Mouse (Mus musculus) erythroblast, embryonic 14.5 days (primary cell): ENCODE measurements at regions not wholly inside any gene's neighbourhood (a gene's known extent, or its start where the extent isn't known, plus 50 kb on each side); places are given as distances from the start of the nearest gene placed in this dataset.

ENCODE experiments used
- H3K27me3 ChIP-seq: 2 replicates; pipeline ENCODE4 v1.6.1; 2012; ENCODE audit warnings: inconsistent platforms; ENCODE audit not compliant: control insufficient read depth
- H3K36me3 ChIP-seq: 2 replicates; pipeline ENCODE4 v1.6.1; 2012; ENCODE audit warnings: mild to moderate bottlenecking, inconsistent platforms; ENCODE audit not compliant: control insufficient read depth
- H3K4me1 ChIP-seq: 2 replicates; pipeline ENCODE4 v1.6.1; 2012; ENCODE audit warnings: inconsistent platforms; ENCODE audit not compliant: control insufficient read depth
- H3K4me3 ChIP-seq: replicated peaks from 2 replicates; pipeline ENCODE3; 2012; ENCODE audit warnings: moderate library complexity, mild to moderate bottlenecking, inconsistent platforms
- H3K9me3 ChIP-seq: 2 replicates; pipeline ENCODE4 v1.6.1; 2012; ENCODE audit warnings: low read length, inconsistent platforms, mixed read lengths; ENCODE audit not compliant: control insufficient read depth
- GATA1 ChIP-seq: IDR thresholded peaks from 2 replicates; pipeline ENCODE4 v1.6.1; 2012; ENCODE audit warnings: low read length, inconsistent platforms, mixed read lengths
- TAL1 ChIP-seq: IDR thresholded peaks from 3 replicates; pipeline ENCODE4 v1.6.1; 2012; ENCODE audit warnings: low read length, inconsistent platforms, mixed read lengths

DNA sequence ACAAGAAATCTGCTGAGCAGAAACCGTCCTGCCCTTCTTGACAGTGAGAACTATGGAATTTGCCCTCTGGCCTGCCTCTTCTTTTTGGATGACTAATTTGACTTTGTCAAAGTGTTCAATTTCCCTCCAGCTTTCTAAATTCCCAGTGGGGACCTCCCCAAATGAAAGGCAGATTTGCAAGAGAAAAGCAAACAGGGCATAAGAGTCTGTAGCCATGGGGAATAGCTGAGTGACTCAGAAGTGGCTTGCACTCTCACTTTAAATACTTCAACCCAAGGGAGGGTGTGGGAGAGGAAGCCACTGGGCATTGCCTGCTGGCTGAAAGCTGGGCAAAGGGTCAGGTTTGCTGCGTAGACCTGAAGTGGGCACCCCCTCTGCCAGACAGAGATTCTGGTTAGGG lies 220.7 kb upstream of the Prok2 start:
- TF ChIP-seq TAL1: no peak
- TF ChIP-seq GATA1: no peak
- H3K4me3 ChIP-seq: no peak overlapping the region
- no peaks in the 10 kb centered on the region for H3K36me3 ChIP-seq

DNA sequence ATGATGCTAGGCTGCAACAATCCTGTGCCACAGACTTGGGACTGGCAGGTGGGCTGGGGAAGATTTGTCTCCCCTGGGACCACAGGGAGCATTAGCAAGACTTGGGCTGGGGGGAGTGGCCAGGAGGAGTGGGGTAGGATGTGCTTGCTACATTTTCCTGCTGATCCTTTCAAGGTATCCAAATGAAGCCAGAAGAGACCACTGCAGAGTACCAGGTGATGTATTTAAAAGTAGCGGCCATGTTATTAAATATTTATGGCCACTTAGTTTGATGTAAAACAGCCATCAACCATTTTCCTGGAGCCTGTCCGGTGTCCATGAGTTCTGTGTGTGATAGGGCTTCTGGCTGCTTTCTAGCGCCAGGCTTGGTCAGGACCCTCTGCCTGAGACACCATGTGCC lies 220.3 kb upstream of the Prok2 start:
- no peaks in the 10 kb centered on the region for H3K4me1 ChIP-seq
- H3K9me3 ChIP-seq: peaks cover 5% of the 10 kb centered on the region
- TF ChIP-seq TAL1 (no peak), GATA1 (no peak)
- H3K36me3 ChIP-seq: no peaks in the 10 kb centered on the region
- H3K27me3 ChIP-seq: no peaks in the 10 kb centered on the region
- no peak overlapping the region for H3K4me3 ChIP-seq

More for the DNA sequence above, 220.7 kb upstream of the Prok2 start:
- H3K4me1 ChIP-seq: no peaks in the 10 kb centered on the region
- peaks cover 5% of the 10 kb centered on the region for H3K9me3 ChIP-seq
- no peaks in the 10 kb centered on the region for H3K27me3 ChIP-seq

DNA sequence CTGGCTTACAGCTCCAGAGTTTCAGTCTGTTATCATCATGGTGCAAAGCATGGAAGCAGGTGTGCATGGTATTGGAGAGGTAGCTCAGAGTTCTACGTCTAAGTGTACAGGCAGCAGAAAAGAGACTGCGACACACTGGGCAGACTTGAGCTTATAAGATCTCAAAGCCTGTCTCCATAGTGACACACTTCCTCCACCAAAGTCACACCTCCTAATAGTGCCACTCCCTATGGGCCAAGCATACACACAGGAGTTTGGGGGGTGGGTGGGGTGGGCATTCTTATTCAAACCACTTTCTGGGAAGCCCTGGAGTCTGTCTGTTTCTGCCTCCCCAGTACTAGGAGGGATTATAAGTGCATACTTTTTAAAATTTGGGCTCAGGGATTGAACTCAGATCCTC lies 219.5 kb upstream of the Prok2 start:
- Histone ChIP-seq H3K9me3 (peaks cover 5% of the 10 kb centered on the region), H3K36me3 (no peaks in the 10 kb centered on the region), H3K27me3 (no peaks in the 10 kb centered on the region), H3K4me1 (no peaks in the 10 kb centered on the region), H3K4me3 (no peak overlapping the region)
- TF ChIP-seq GATA1: no peak
- TF ChIP-seq TAL1: no peak

DNA sequence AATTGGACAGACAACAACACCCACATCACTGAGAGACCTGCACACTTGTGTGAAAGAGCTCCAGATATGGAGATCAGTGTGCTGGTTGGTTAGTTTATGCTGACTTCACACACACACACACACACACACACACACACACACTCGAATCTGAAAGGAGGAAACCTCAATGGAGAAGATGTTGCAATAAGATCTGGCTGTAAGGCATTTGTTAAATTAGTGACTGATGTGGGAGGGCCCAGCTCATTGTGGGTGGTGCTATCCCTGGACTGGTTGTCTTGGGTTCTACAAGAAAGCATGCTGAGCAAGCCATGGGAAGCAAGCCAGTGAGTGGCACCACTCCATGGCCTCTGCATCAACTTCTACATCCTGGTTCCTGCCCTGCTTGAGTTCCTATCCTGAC lies 216.8 kb upstream of the Prok2 start:
- Histone ChIP-seq H3K36me3 (no peaks in the 10 kb centered on the region), H3K4me1 (no peaks in the 10 kb centered on the region), H3K9me3 (no peaks in the 10 kb centered on the region), H3K27me3 (no peaks in the 10 kb centered on the region), H3K4me3 (no peak overlapping the region)
- TF ChIP-seq TAL1 (no peak), GATA1 (no peak)

DNA sequence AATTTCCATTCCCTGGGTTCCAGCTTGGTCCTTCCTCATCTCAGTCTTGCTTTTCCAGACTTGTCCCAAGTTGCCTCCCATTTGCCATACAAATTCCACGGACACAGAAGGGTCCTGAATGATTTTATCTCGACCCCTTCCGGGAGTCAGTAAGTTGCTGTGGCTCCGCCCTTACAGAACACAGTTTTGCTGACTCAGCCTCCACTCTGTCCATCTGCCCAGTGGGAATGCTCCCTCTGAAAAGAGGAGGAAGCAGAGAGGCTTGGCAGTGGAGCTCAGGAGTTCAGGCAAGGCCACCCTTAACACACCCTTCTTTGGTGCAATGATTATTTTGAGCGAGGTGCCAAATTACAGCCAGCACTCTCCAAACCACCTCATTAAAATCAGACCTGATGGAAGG lies 213.9 kb upstream of the Prok2 start:
- TF ChIP-seq GATA1 (no peak), TAL1 (no peak)

DNA sequence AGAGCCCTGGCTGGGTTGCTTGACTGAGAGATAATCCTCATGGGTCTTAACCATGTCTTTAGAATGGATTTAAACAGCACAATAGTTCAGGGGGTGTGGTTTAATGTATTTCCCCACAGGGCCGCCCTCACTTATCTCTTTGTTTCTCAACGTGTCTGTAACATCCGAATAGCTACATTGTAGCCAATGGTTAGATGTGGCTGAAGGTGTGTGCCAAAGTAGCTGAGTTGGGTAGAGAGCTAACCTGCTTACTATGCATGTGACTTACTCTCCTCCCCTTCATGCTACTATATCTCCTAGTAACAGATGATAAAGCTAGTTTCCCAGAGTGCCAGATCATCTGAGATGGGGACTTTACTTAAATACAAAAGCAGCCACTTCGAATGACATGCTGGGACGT lies 213.2 kb upstream of the Prok2 start:
- Histone ChIP-seq H3K4me1 (no peaks in the 10 kb centered on the region), H3K4me3 (no peak overlapping the region), H3K27me3 (no peaks in the 10 kb centered on the region), H3K36me3 (no peaks in the 10 kb centered on the region), H3K9me3 (no peaks in the 10 kb centered on the region)
- TF ChIP-seq GATA1 (no peak), TAL1 (no peak)

More for the DNA sequence above, 213.9 kb upstream of the Prok2 start:
- no peaks in the 10 kb centered on the region for H3K4me1 ChIP-seq
- H3K27me3 ChIP-seq: no peaks in the 10 kb centered on the region
- H3K36me3 ChIP-seq: no peaks in the 10 kb centered on the region
- H3K4me3 ChIP-seq: no peak overlapping the region
- H3K9me3 ChIP-seq: no peaks in the 10 kb centered on the region

DNA sequence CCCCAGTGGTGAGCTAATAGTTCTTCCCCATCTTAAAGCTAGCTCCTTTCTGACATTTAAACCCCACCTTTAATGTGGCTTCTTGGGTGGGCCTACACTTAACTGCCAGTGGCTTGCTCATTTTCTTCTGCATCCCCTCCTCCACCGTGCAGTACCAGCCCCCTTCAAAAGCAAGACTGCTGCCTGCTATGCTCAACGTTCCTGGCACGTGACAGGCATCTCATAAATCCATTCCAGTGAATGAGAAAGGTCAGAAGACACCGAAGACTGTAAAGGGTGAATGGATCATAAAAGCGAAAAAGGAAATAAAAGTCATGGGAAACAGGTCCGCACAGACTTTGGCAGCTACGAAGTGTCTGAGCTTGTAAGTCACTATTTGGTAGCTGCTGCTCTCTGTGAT lies 212.8 kb upstream of the Prok2 start:
- no peaks in the 10 kb centered on the region for H3K27me3 ChIP-seq
- H3K36me3 ChIP-seq: no peaks in the 10 kb centered on the region
- TF ChIP-seq TAL1 (no peak), GATA1 (no peak)
- H3K9me3 ChIP-seq: no peaks in the 10 kb centered on the region
- no peaks in the 10 kb centered on the region for H3K4me1 ChIP-seq
- no peak overlapping the region for H3K4me3 ChIP-seq

DNA sequence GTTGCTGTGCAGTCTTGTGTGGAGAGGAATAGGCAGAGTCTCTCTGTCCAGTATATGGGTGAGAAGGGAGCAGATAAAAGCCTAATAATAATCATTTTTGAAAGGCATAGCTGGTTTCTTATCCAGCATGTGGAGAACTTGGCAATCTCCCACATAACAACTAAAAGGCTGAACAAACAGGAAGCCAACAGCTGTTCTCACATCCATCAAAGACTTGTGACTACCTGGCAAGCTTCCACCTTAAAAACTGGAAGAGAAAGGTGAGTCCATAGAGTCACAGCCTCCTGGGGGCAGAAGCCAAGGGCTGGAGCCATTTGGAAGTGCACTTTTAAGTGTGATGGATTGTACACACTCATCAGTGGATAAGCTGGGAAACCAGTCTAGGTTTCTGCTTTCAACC lies 210.5 kb upstream of the Prok2 start:
- no peaks in the 10 kb centered on the region for H3K27me3 ChIP-seq
- no peaks in the 10 kb centered on the region for H3K9me3 ChIP-seq
- H3K4me1 ChIP-seq: peaks cover 2% of the 10 kb centered on the region; the same call in 1 of the 2 replicates
- no peak overlapping the region for H3K4me3 ChIP-seq
- H3K36me3 ChIP-seq: no peaks in the 10 kb centered on the region
- TF ChIP-seq GATA1: no peak
- TF ChIP-seq TAL1: no peak

DNA sequence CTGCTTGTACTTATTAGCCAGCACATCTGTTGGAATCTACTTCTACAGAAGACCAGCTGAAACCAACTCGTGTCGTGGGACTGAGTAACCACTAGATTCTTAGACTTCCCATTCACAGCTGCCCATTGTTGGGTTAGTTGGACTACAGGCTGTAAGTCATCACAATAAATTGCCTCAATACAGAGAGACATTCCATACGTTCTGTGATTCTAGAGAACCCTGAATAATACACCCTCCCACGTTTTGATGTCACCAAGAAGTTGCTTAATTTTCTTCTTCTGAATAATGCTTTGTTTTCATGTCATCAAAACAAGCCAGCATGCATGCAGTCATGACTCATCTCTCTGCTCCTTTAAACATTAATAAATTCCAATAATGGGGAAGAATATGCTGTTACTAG lies 209.2 kb upstream of the Prok2 start:
- Histone ChIP-seq H3K27me3 (no peaks in the 10 kb centered on the region), H3K9me3 (no peaks in the 10 kb centered on the region), H3K4me1 (peaks cover 2% of the 10 kb centered on the region; the same call in 1 of the 2 replicates), H3K36me3 (no peaks in the 10 kb centered on the region), H3K4me3 (no peak overlapping the region)
- TF ChIP-seq GATA1 (no peak), TAL1 (no peak)

DNA sequence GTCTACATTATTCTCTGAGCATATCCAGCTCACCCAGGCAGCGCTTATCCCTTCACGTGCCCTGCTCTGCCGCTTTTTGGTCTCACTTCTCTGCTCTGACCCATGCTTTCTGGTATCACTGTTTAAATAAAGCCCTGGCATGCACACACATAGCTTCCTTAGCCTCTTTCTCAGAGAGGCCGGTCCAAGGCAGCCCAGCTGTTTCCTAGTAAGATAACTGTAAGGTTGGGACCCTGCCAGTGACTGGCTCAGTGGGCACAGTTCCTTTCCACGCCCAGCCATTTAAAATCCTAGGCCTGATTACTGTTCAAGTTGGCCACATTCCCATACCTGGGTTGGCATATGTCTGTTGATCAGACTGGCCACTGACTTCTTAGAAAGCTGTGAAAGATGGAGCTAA lies 208.2 kb upstream of the Prok2 start:
- TF ChIP-seq TAL1: no peak
- TF ChIP-seq GATA1: no peak
- H3K9me3 ChIP-seq: no peaks in the 10 kb centered on the region
- no peak overlapping the region for H3K4me3 ChIP-seq
- H3K36me3 ChIP-seq: no peaks in the 10 kb centered on the region
- H3K27me3 ChIP-seq: no peaks in the 10 kb centered on the region
- peaks cover 2% of the 10 kb centered on the region; the same call in 1 of the 2 replicates for H3K4me1 ChIP-seq
